Mouse (Mus musculus) mouse trophoblast stem cell (cell line): ENCODE measurements around the gene Gm9857.

Experiments used
- in situ Hi-C, 2 experiments: fragments of 300-500 bp; cut with MseI, MboI; formaldehyde crosslinking; loops; 2 replicates in 1 of 2; 3 replicates in 1 of 2; pipeline ENCODE4 v1.15.1; 2025

Gm9857 gene

GRCm38 (mm10) chr3:108925677-108926076 lies 14.6 kb downstream of the Gm9857 start:
- in situ Hi-C loops, result no loop called here

GRCm38 (mm10) chr3:108921822-108922221 lies 18.4 kb downstream of the Gm9857 start:
- in situ Hi-C loops, result no loop called here

DNA sequence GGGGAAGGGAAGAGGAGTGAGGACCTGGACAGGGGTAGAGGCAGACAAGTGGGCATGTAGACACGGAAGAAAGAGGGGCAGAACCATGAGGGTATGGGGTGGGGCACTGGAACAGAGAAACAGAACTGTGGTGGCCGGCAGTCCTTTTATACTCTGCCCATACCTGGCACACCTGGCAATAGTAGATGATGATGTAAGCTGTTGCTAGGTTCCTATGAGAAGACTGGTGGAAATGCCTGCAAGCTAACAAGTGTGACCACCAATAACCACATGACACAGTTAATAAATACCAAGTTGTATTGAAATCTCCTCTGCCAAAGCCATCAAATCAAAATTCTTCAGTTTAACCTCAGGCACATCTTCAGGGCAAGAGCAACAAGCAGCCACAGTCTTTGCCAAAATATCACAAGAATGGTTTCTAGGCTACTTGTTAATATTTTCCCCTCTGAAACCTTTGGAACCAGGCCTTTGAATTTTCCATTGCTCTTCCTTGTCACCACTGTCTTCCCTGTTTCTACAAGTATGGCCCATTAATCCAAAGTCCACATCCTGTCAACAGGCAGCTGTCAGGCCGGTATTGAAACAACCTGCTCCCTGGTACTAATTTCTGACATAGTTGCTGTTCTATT lies 19.7 kb downstream of the Gm9857 start:
- in situ Hi-C loops, result no loop called here

GRCm38 (mm10) chr3:108918852-108919251 lies 21.4 kb downstream of the Gm9857 start:
- in situ Hi-C loops, result no loop called here

GRCm38 (mm10) chr3:108917986-108918385 lies 22.3 kb downstream of the Gm9857 start:
- in situ Hi-C loops, result no loop called here

DNA sequence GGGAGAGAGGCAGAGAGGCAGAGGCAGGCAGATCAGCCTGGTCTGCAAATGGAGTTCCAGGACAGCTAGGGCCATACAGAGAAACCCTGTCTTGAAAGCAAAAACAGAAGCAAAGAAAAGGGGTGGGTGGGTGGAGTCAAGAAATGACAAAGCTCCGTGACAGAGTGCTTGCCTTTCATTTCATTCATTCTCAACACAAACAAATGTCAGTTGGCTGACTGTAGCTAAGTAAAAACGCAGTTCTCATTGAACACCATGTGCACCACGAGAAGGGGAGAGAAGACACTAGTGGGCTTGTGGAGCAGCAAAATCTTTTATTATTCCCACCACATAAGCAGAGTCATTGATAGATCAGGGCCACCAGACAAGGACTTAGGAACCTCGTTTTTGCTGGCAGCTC lies 23.4 kb downstream of the Gm9857 start:
- in situ Hi-C loops, result no loop called here

- in situ Hi-C loops, result no loop called here
Observed at GRCm38 (mm10) chr3:108915999-108916398, 24.2 kb downstream of the Gm9857 start.

DNA sequence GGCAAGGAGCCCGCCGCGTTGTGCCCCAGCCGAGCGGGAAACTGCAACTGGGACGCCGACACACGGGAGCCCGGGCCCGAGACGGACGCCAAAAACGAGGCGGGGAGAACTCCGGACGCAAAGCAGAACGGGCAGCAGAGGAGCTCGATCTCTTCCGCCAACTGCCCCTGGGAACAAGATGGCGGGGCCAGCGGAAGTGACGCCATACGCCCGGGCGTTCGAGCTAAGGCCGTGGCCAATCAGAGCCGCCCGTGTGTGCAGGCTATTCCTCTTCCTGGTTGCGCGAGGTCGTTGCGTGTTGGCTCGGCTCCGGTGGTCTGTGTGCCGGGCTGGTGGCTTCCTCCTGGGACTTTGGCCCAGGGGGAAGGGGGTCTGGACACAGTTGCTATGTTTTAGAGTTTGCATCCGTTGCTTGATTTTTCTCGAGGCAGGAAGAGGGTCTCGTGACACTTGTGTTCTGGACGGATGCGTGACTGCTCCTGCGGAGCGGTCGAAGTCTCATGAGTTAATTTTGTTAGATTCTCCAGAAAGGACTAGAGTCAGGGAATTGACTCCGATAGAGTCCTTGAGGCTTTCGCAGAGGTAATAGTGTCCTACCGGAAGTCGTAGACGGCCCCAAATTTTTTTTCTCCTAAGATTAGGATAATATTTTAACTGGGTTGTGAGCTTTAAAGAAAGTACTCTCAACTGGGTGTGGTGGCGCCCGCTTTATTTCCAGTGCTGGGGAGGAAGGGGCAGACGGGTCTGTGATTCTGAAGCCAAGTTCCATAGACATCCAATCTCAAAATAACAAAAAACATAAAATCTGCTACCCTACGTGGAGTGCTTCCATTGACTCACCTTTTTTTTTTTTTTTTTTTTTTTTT lies 28.5 kb downstream of the Gm9857 start, which contains the start of gene Prpf38b:
Gene Prpf38b, minus strand, starts transcription at position 180 of the 866 bp plus-strand sequence.
- in situ Hi-C loops, result no loop called here

GRCm38 (mm10) chr3:108911081-108911547 lies 29.1 kb downstream of the Gm9857 start:
- in situ Hi-C loops, result no loop called here

DNA sequence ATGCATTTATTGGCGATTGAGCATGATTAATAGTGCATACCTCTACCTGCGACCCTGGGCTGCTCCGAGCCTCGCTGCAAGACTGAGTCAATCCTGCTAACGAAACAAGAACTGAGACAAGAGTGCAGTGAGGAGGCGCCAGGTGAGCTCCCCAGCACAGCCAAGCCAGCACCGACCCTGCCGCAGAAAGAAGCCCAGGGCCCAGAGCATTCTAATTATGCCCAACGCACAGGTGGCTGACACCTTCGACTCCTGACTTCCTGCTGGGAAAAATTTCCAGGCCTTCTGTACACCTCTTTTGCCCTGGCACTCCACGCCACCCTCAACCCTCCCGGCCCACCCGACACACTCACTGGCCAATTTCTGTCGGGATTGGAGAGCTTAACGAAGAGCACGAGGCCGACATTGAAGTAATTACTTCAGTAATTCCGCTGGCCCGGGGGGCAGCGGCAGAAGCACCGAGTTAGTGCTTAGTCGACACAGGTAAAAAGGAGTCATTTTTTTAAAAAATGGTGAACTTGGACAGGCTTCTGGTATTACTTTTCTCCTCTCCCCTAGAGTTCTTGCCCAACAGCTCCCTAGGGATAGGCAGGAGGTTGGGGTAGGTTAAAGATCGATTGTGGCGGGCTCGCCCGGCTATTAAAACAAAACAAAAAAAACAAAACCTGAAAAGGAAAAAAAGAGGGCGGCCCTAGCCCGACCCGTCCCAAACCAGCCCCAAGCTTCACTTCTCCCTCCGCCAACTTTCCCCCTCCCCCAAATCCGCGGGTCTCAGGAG lies 29.8 kb downstream of the Gm9857 start:
- in situ Hi-C loops, result no loop called here

GRCm38 (mm10) chr3:108902934-108903333 lies 37.3 kb downstream of the Gm9857 start:
- in situ Hi-C loops, result no loop called here

DNA sequence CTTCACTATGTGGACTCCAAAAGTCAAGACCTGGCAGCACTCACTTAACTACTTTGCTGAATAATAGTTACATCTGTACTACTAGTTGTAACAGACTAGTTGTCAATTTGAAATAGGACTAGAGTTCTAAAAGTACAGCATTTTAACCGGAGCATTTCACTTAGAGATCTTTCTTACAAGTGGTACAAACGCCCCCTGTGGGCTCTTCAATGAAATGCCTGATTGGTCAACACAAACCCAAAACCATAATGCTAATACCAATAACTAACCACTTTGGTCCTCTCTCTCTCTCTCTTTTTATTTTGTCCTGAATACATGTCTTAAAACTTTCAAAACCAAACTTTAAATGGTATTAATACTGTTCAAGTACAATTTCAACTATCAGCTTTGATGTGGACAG lies 38.2 kb downstream of the Gm9857 start:
- in situ Hi-C loops, result no loop called here

GRCm38 (mm10) chr3:108900681-108901080 lies 39.6 kb downstream of the Gm9857 start:
- in situ Hi-C loops, result no loop called here

DNA sequence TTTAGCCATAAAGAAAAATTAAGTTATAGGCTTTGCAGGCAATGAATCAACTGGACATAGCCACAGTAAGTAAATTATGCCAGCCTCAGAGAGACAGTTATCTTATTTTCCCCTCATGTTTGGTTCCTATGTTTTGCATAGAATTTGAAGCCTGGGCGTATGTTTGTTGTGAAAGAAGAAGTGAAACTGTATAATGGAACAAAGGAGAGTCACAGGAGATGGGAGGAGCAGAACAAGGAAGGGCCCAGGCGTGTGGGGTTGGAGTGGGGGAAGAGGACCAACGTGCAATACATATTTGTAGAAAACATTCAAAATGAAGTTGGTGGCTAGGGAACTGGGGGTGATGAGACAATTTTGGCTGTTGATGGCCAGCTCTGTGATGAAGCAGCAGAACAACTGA lies 40.1 kb downstream of the Gm9857 start:
- in situ Hi-C loops, result no loop called here

GRCm38 (mm10) chr3:108898640-108899039 lies 41.6 kb downstream of the Gm9857 start:
- in situ Hi-C loops, result no loop called here

DNA sequence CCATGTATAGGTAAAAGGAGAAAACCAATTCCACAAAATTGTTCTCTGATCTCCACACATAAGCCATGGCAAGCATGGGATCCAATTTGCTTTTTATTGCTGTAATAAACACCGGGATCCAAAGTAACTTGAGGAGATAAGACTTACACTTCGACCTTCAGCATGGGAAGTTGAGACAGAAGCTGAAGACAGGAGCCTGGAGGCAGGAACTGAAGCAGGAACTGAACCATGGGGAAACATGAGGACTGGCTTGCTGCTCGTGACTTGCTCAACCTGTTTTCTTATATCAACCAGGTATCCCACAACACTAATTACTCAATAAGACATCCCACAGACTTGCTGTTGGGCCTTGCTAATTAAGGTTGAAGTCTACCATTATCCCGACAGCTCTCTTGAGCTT lies 47.3 kb downstream of the Gm9857 start:
- in situ Hi-C loops, result no loop called here

GRCm38 (mm10) chr3:108892080-108892479 lies 48.2 kb downstream of the Gm9857 start:
- in situ Hi-C loops, result no loop called here
